Mouse (Mus musculus) cerebellum, postnatal 10 days (tissue): ENCODE measurements around the gene T.
"Not testable (repeated sequence)": the region's sequence is repeated elsewhere in the genome, so short reads cannot be mapped to it uniquely, and the experiment has no call there.

ENCODE experiments used
- DNase-seq, 2 experiments: peaks; one replicate each; pipeline ENCODE4 v3.0.0; 2021; ENCODE audit warnings: mixed read lengths in 2 of 2

Gene T

GRCm38 (mm10) chr17:8433978-8434960 is at the start of gene T:
TSS of gene T (plus strand) at chr17:8434423.
- DNase-seq, result no peak

DNA sequence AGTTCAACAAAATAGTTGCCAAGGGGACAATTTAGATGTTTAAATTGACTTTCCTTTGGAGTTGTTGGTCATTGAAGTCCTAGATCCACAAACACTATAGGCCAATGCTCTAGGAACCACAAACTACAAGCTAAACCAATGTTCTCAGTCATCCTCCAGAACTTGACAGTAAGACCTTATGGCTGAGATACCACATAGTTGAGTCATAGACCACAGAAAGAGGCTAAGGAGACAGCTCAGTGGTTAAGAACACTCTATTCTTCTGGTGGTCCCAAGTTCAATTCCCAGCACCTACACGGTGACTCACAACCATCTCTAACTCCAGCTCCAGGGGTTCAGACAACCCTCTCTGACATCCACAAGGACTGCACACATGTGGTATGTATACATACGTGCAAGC is 48.8 kb upstream of the T start:
- no peak for DNase-seq

GRCm38 (mm10) chr17:8388463-8388862 is 45.8 kb upstream of the T start:
- DNase-seq, result peak; percentile 83 to 85

DNA sequence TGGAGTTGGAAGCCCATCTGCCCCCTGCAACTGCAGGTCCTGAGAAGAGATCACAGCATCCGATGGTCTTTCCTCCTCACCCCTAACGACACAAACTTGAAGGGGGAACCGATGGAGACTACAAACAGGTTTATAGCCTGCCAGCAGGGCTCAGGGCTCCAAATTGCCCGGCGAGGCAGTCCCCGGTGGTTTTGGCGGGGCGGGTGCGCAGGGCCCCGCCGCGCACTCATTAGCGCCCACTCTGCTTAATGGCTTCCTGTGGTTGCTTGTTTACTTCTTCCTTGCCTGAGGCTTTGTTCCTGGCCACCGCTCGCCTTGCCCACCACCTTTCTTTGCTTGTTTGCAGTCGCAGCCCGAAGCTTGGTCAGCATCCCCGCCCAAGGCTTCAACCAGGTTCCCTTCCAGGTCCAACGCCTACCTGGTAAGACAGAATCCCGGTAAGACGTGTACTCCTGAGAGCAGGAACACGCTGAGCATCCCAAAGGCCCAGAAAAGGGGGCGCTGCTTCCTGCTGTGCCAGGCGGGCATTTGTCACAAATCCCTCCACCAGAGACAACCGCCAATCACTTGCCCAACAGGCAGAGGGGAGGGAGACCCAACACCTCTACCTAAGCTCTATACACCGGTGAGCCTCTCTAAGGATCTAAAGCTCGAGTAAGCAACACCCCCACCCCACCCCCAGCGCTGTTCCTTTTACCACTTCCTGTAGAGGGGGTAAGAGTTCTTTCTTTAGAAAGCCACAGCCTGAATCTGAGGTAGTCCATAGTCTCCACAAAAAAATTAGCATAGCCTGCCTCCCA is 45.0 kb upstream of the T start:
- DNase-seq, result no peak

DNA sequence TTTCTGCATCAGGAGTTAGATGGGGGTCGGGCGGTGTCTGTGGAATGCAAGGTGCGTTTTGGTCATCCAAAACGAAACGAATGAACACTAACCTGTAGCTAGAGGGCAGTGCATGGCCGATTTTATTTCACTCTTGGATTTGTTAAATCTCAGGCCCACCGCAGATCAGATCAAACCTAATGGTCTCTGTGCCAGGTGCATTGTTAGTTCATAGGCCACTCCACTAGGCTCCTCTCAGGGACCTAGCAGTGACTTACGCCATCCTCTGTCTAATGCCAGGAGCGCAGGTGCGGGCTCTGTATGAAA is 44.5 kb upstream of the T start:
- DNase-seq, result no peak

GRCm38 (mm10) chr17:8390487-8390886 is 43.7 kb upstream of the T start:
- DNase-seq, result no peak

DNA sequence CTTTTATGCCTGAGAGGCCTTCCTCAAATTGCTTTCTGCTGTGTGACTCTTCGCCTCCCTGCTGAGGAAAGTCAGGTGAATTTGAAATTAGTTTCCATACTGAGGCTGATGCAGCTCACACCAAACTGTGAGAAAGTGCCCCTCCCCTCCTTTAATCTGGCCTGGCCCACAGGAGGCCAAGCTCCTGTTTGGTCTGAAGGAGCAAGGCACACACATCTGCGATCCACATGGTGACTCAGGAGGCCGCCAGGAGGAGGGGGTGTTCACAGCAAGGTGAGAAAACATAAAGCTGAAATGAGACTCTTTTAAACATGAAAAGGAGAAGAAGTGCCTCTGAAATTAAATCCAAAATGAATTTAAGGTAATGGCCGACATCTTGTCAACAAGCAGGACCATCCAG is 37.9 kb upstream of the T start:
- DNase-seq, result no peak

GRCm38 (mm10) chr17:8397946-8398345 is 36.3 kb upstream of the T start:
- no peak for DNase-seq

- DNase-seq, result not testable (repeated sequence)
Measured at GRCm38 (mm10) chr17:8403932-8404331, 30.3 kb upstream of the T start.

- no peak for DNase-seq
Measured at GRCm38 (mm10) chr17:8406285-8406684, 27.9 kb upstream of the T start.

- not testable (repeated sequence) for DNase-seq
Measured at GRCm38 (mm10) chr17:8408002-8408401, 26.2 kb upstream of the T start.

GRCm38 (mm10) chr17:8408589-8409295 is 25.5 kb upstream of the T start:
- no peak for DNase-seq

DNA sequence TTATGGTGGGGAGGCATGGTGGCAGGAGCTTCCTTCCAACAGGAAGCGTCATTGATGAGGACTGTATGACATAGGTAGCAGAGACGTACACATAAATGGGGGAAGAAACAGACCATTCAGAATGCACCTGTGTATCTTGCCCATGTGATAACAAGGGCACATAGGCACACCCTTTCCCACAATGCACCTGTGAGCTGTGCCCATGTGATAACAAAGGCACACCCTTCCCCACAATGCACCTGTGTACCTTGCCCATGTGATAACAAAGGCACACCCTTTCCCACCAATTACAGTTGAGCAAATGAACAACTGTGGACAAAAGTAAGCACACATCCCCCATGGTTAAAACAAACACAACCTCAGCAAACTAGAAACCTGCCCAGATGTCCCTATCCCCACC is 23.9 kb upstream of the T start:
- DNase-seq, result no peak

- DNase-seq, result no peak
Measured at GRCm38 (mm10) chr17:8413656-8414055, 20.6 kb upstream of the T start.

DNA sequence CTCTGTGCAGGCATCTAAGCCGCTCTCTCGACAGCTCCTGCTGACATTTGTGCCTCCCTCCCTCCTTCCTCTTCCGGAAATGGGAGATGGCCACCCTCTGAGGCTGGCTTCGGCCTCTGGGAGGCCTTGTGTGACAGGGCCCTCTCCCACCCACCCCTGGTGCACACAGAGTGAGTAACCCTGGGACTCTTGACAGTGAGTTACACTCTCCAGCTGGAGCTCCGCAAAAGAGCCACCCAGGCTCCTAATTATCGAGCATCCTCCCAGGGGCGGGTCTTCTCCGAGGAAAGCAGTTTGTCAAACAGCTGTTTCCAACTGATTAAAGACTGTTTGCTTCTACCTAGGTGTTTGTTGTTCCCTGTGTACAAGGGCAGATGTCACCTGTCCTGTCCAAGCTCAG is 18.7 kb upstream of the T start:
- no peak for DNase-seq

DNA sequence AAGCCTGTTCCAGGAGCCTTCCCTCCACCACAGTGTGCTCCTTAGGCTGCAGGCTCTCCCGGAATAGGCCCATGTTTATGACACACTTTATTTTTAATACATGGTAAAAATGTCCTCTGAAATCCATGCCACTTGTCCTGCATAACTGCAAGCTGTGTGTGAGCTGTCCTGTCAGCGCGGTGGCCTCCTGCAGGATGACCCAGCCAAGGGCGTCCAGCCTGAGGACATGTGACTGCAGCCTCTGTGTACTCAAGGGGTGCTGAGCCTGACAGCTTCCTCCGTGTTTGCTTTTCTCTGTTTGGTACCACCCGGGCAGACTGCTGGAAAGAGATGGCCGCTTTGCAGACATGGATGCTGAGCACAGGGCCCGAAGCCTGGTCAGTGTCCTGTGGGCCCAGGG is 17.4 kb upstream of the T start:
- no peak for DNase-seq

GRCm38 (mm10) chr17:8420739-8421138 is 13.5 kb upstream of the T start:
- DNase-seq, result no peak

DNA sequence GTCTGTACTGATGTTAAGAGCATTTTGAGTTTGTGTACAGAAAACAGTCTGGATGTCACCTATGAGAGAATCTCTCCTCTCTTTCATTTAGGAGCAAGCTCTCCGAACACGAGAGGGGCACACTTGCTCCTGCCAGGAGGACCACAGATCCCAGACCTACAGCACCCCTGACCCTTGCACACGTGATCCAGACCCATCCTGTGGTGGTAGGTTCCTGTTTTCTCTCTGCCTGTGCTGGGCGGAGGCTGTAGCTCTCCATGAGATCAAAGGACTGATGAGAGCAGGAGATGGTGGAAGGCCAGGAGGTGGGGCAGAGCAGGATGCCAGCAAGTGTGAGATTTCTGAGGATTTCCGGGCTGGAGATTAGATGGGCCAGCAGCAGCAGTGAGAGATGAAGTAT is 12.7 kb upstream of the T start:
- DNase-seq, result no peak

DNA sequence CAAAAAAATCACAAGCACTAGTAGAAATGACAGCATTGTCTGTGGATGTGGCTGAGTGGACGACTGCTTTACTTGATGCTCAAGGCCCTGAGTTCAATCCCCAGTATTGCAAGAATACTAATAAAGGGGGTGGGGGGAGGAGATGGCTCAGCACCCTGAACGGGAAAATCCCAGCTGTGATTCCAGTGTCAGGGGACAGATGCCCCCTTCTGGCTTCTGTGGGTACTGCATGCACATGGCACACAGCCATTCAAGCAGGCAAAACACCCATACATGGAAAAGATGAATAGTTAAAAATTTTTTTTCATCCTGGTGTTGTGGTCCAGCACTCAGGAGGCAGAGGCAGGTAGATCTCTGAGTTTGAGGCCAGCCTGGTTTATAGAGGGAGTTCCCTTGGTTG is 10.9 kb upstream of the T start:
- peak; percentile 71 to 77 for DNase-seq

GRCm38 (mm10) chr17:8429436-8429835 is 4.8 kb upstream of the T start:
- DNase-seq, result no peak

GRCm38 (mm10) chr17:8429896-8430295 is 4.3 kb upstream of the T start:
- no peak for DNase-seq

GRCm38 (mm10) chr17:8432179-8432800 is 1.9 kb upstream of the T start:
- DNase-seq, result no peak
